Mouse (Mus musculus) heart, postnatal 4 days (tissue): ENCODE data around the gene Anapc16. TPM values are rescaled to one million over a fixed set of nuclear protein-coding genes. Genes with fewer than 3 reads are reported as not detected.
"Not testable (repeated sequence)": the region's sequence is repeated elsewhere in the genome, so short reads cannot be mapped to it uniquely, and the experiment has no call there.

Experiments
- DNase-seq: peaks from one replicate; pipeline ENCODE4 v3.0.0; 2021
- total RNA-seq, 2 experiments: library from RNA; stranded (reverse); gene quantifications; 2 replicates each; pipeline ENCODE4 v1.2.3; 2021

The Anapc16 gene
- total RNA-seq: 10 to 100 TPM; 70.5 to 73.5 TPM

- DNase-seq: peak; percentile 98
Observed at GRCm38 (mm10) chr10:60002673-60003212, at the start of gene Anapc16, which contains the start of gene Ascc1. Gene Anapc16, minus strand, starts transcription at chr10:60003135. Gene Ascc1, plus strand, starts transcription at chr10:60002805.

GRCm38 (mm10) chr10:60050581-60050980 lies 47.6 kb upstream of the Anapc16 start:
- DNase-seq: no peak

GRCm38 (mm10) chr10:60046696-60047095 lies 43.8 kb upstream of the Anapc16 start:
- no peak for DNase-seq

- no peak for DNase-seq
Observed at GRCm38 (mm10) chr10:60042350-60042922, 39.5 kb upstream of the Anapc16 start.

GRCm38 (mm10) chr10:60035744-60036143 lies 32.8 kb upstream of the Anapc16 start:
- DNase-seq: no peak

- DNase-seq: no peak
Observed at GRCm38 (mm10) chr10:60034621-60035020, 31.7 kb upstream of the Anapc16 start.

- no peak for DNase-seq
Observed at GRCm38 (mm10) chr10:60033064-60033463, 30.1 kb upstream of the Anapc16 start.

GRCm38 (mm10) chr10:60032622-60033021 lies 29.7 kb upstream of the Anapc16 start:
- DNase-seq: no peak

GRCm38 (mm10) chr10:60031985-60032384 lies 29.1 kb upstream of the Anapc16 start:
- DNase-seq: no peak

GRCm38 (mm10) chr10:60031562-60031961 lies 28.6 kb upstream of the Anapc16 start:
- peak; percentile 33 for DNase-seq

- DNase-seq: no peak
Observed at GRCm38 (mm10) chr10:60029387-60029786, 26.5 kb upstream of the Anapc16 start.

- no peak for DNase-seq
Observed at GRCm38 (mm10) chr10:60028979-60029378, 26.0 kb upstream of the Anapc16 start.

- no peak for DNase-seq
Observed at GRCm38 (mm10) chr10:60028181-60028580, 25.2 kb upstream of the Anapc16 start.

GRCm38 (mm10) chr10:60027619-60028084 lies 24.7 kb upstream of the Anapc16 start:
- no peak for DNase-seq

GRCm38 (mm10) chr10:60026759-60027395 lies 23.9 kb upstream of the Anapc16 start:
- no peak for DNase-seq

- no peak for DNase-seq
Observed at GRCm38 (mm10) chr10:60023751-60024150, 20.8 kb upstream of the Anapc16 start.

GRCm38 (mm10) chr10:60019299-60019698 lies 16.4 kb upstream of the Anapc16 start:
- no peak for DNase-seq

GRCm38 (mm10) chr10:60016223-60016622 lies 13.3 kb upstream of the Anapc16 start:
- no peak for DNase-seq

- DNase-seq: no peak
Observed at GRCm38 (mm10) chr10:60009115-60009514, 6.2 kb upstream of the Anapc16 start.

- DNase-seq: peak; percentile 35
Observed at GRCm38 (mm10) chr10:60005264-60005663, 2.3 kb upstream of the Anapc16 start.

- no peak for DNase-seq
Observed at GRCm38 (mm10) chr10:60003847-60004246, 912 bp upstream of the Anapc16 start.

- DNase-seq: no peak
Observed at GRCm38 (mm10) chr10:60003213-60003752, 348 bp upstream of the Anapc16 start.

- no peak for DNase-seq
Observed at GRCm38 (mm10) chr10:60002203-60002602, 732 bp downstream of the Anapc16 start.

GRCm38 (mm10) chr10:60001663-60002062 lies 1.3 kb downstream of the Anapc16 start:
- not testable (repeated sequence) for DNase-seq
